Comparison of ENCODE assay signal across 13 mouse cellular contexts in the genomic region with DNA sequence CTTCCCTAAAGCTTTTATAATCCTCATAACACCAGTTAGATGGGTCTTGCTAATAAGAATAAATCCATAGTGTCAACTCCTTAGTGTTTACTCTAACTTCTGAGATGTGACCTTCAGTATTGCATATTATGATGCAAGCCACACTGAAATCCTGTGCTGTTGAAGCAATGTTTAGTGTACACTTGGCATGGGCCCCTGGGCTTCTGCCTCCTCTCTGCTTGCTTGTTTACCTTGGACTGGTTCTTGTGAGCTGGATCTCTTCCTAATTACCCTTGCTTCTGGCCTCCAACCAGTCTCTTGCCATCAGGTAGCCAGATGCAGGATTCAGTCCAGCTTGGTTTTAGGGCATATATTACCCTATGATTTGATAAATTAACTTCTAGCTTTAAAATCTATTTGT. TPM values are rescaled to one million over a fixed set of nuclear protein-coding genes. Genes with fewer than 3 reads are reported as not detected.
DNase-seq lines count a peak whose midpoint lies in the region; ATAC-seq lines count a peak whose summit lies in the region.
"Had no signal": no experiment of that assay in that cellular context is flagged by ENCODE, and none has a peak within 500 bp of the region (broad histone marks: within the 10 kb centered on the region; RNA-seq: fewer than 3 reads in every experiment).

No protein-coding gene starts in this region.

- no peaks in the 10 kb centered on the region for H3K4me1 ChIP-seq in liver, embryonic 15.5 days (replicated peaks)
- H3K4me1 ChIP-seq in liver, embryonic 11.5 days (replicated peaks; ENCODE audit: control insufficient read depth, insufficient read depth, low read length) = no peaks in the 10 kb centered on the region
- no peaks in the 10 kb centered on the region for H3K4me1 ChIP-seq in forebrain, embryonic 16.5 days (replicated peaks; ENCODE audit: control insufficient read depth, insufficient read depth, low read length)
- H3K4me1 ChIP-seq: embryonic facial prominence, embryonic 15.5 days; heart, embryonic 10.5 days; hindbrain, embryonic 12.5 days had no signal

- H3K4me2 ChIP-seq in liver, embryonic 15.5 days = no peak overlapping the region
- H3K4me2 ChIP-seq in liver, embryonic 11.5 days = no peak overlapping the region
- no peak overlapping the region for H3K4me2 ChIP-seq in forebrain, embryonic 16.5 days (ENCODE audit: low read length)
- H3K4me2 ChIP-seq: embryonic facial prominence, embryonic 15.5 days; hindbrain, embryonic 12.5 days had no signal

- H3K9ac ChIP-seq in liver, embryonic 15.5 days = no peak overlapping the region
- H3K9ac ChIP-seq in liver, embryonic 11.5 days (ENCODE audit: low read depth, low read length) = no peak overlapping the region
- H3K9ac ChIP-seq in forebrain, embryonic 16.5 days (replicated peaks; ENCODE audit: low read depth, low read length) = no peak overlapping the region
- H3K9ac ChIP-seq: embryonic facial prominence, embryonic 15.5 days; hindbrain, embryonic 12.5 days; liver, embryonic 14.5 days had no signal

- H3K9me3 ChIP-seq in liver, embryonic 15.5 days (replicated peaks) = no peaks in the 10 kb centered on the region
- H3K9me3 ChIP-seq in liver, embryonic 11.5 days (ENCODE audit: control insufficient read depth, low read length) = no peaks in the 10 kb centered on the region
- H3K9me3 ChIP-seq in forebrain, embryonic 16.5 days (ENCODE audit: control insufficient read depth, low read length) = no peaks in the 10 kb centered on the region
- H3K9me3 ChIP-seq: embryonic facial prominence, embryonic 15.5 days; heart, embryonic 10.5 days; hindbrain, embryonic 12.5 days had no signal

- ATAC-seq in liver, embryonic 15.5 days (ENCODE audit: insufficient read depth) = peak; percentile 18; the same call in 1 of the 2 replicates
- ATAC-seq in liver, embryonic 11.5 days (replicated peaks; ENCODE audit: low FRiP score) = no peak
- peak; percentile 56; the same call in 1 of the 2 replicates for ATAC-seq in monocyte, adult 5-6 weeks (replicated peaks; ENCODE audit: insufficient number of reproducible peaks, low FRiP score, low TSS enrichment, poor library complexity, severe bottlenecking)
- no peak for ATAC-seq in forebrain, embryonic 16.5 days

- no peaks in the 10 kb centered on the region for H3K27me3 ChIP-seq in liver, embryonic 15.5 days
- H3K27me3 ChIP-seq in liver, embryonic 11.5 days (replicated peaks; ENCODE audit: control insufficient read depth, insufficient read depth, low read length) = no peaks in the 10 kb centered on the region
- H3K27me3 ChIP-seq in forebrain, embryonic 16.5 days (replicated peaks; ENCODE audit: control insufficient read depth, insufficient read depth, low read length) = no peaks in the 10 kb centered on the region
- H3K27me3 ChIP-seq: embryonic facial prominence, embryonic 15.5 days; hindbrain, embryonic 12.5 days had no signal

- no peak for DNase-seq in liver, embryonic 11.5 days (ENCODE audit: low spot score)
- peak; percentile 70 for DNase-seq in adrenal gland, postnatal 14 days
- DNase-seq in kidney, postnatal 36 days = peak; percentile 45 to 64
- DNase-seq in right cerebral cortex, adult 2 months (ENCODE audit: low spot score in 2 of 2) = no peak
- no peak for DNase-seq in thymus, postnatal 25 days
- DNase-seq: layer of hippocampus, adult 9-11 months had no signal

- H3K36me3 ChIP-seq in liver, embryonic 15.5 days (replicated peaks) = no peaks in the 10 kb centered on the region
- no peaks in the 10 kb centered on the region for H3K36me3 ChIP-seq in liver, embryonic 11.5 days (ENCODE audit: control insufficient read depth, insufficient read depth, low read length)
- no peaks in the 10 kb centered on the region for H3K36me3 ChIP-seq in forebrain, embryonic 16.5 days (ENCODE audit: control insufficient read depth, insufficient read depth)
- H3K36me3 ChIP-seq: embryonic facial prominence, embryonic 15.5 days; heart, embryonic 10.5 days; hindbrain, embryonic 12.5 days had no signal

- H3K4me3 ChIP-seq in liver, embryonic 15.5 days (replicated peaks) = no peak overlapping the region
- no peak overlapping the region for H3K4me3 ChIP-seq in liver, embryonic 11.5 days (ENCODE audit: low read depth, low read length)
- no peak overlapping the region for H3K4me3 ChIP-seq in forebrain, embryonic 16.5 days (replicated peaks; ENCODE audit: low read length)
- H3K4me3 ChIP-seq: embryonic facial prominence, embryonic 15.5 days; heart, embryonic 10.5 days; hindbrain, embryonic 12.5 days had no signal

- no peak overlapping the region for H3K27ac ChIP-seq in liver, embryonic 15.5 days (replicated peaks)
- H3K27ac ChIP-seq in liver, embryonic 11.5 days (ENCODE audit: low read depth, low read length) = no peak overlapping the region
- H3K27ac ChIP-seq in forebrain, embryonic 16.5 days (ENCODE audit: low read length) = no peak overlapping the region
- H3K27ac ChIP-seq: embryonic facial prominence, embryonic 15.5 days; heart, embryonic 10.5 days; hindbrain, embryonic 12.5 days; liver, embryonic 14.5 days had no signal

RNA-seq across cellular contexts. Expression of gene Rgs2, which starts 57.0 kb away (rescaled TPM):
- polyA plus RNA-seq in liver, embryonic 15.5 days (2015; fragmentation: Nextera tagmentation; extraction: Ambion mirVana) = 9.4 and 12.0 TPM in 2 replicates
- polyA plus RNA-seq in liver, embryonic 11.5 days (2014; fragmentation: Nextera tagmentation; extraction: Ambion mirVana) = 12.5 and 16.7 TPM in 2 replicates
- total RNA-seq in adrenal gland, postnatal 14 days (2021) = 381 and 470 TPM in 2 replicates
- total RNA-seq in monocyte, adult 5-6 weeks (2017) = 463 to 869 TPM (median 773 TPM) in 3 replicates
- polyA plus RNA-seq in forebrain, embryonic 16.5 days (2015; fragmentation: Nextera tagmentation; extraction: Ambion mirVana) = 67.9 and 85.7 TPM in 2 replicates

Comparison
In these comparisons a context has a peak if more than half of its experiments do, and no peak if none do; other contexts are left out.
1. ATAC-seq: peak in liver, embryonic 15.5 days (single experiment) and monocyte, adult 5-6 weeks (single experiment); none in liver, embryonic 11.5 days (single experiment) and forebrain, embryonic 16.5 days (single experiment).
2. DNase-seq: peak in adrenal gland, postnatal 14 days (single experiment) and kidney, postnatal 36 days (2 of 2); none in liver, embryonic 11.5 days (single experiment), right cerebral cortex, adult 2 months (0 of 2) and thymus, postnatal 25 days (single experiment).